7 mouse cellular contexts compared by ENCODE assay signal in the genomic region with DNA sequence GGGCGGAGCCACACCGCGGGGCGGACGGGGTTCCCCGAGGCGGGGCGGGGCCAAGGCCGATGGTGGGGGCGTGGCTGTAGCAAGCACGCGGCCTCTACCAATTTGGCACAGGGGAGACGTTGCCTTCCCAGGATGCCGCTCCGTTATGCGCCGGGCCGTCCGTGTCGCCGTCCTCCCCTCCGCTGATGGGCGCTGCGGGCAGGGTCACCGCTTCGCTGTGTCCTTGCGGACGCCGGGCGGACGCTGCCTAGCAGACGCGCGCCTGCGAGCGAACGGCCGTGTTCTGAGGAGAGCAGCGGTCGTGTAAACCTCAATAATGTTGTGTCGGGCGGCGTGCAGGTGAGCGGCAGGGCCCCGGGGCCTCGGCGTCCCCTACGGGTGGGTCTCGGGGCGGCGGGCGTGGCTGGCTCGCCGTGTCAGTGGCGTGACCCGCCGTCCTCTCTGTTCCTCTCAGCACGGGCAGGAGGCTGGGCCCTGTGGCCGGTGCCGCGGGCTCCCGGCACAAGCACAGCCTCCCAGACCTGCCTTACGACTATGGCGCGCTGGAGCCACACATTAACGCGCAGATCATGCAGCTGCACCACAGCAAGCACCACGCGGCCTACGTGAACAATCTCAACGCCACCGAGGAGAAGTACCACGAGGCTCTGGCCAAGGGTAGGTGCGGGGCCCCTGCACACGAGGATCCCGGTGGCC. TPM values are rescaled to one million over a fixed set of nuclear protein-coding genes. Genes with fewer than 3 reads are reported as not detected.
DNase-seq lines count a peak whose midpoint lies in the region; ATAC-seq and TF ChIP-seq lines count a peak whose summit lies in the region.

No protein-coding gene starts in this region.

- no peaks in the 10 kb centered on the region for H3K27me3 ChIP-seq in intestine, postnatal 0 days (replicated peaks; ENCODE audit: control insufficient read depth, insufficient read depth, low read length)
- H3K27me3 ChIP-seq in midbrain, embryonic 12.5 days, result no peaks in the 10 kb centered on the region
- no peaks in the 10 kb centered on the region for H3K27me3 ChIP-seq in small intestine, adult 2 months (ENCODE audit: control insufficient read depth, insufficient read depth, low read length)

- H3K9ac ChIP-seq in intestine, postnatal 0 days (ENCODE audit: low read depth, low read length), result peak overlapping the region; percentile 72
- H3K9ac ChIP-seq in midbrain, embryonic 12.5 days (replicated peaks), result peak overlapping the region; percentile 69

- peak; percentile 40 for TF ChIP-seq CTCF in intestine, postnatal 0 days (IDR thresholded peaks at IDR 0.05; ENCODE audit: low read depth)
- no peak for TF ChIP-seq CTCF in small intestine, adult 2 months (IDR thresholded peaks at IDR 0.05; ENCODE audit: extremely low read depth, insufficient read length, insufficient replicate concordance, low read depth, low read length)

- intact Hi-C loops in left cerebral cortex, postnatal 4 days (cut with DNase I), result no loop called here

- DNase-seq in adrenal gland, adult 8-10 months, result peak; percentile 99
- DNase-seq in embryo, embryonic 9.5 days (ENCODE audit: extremely low spot score), result peak; percentile 99
- DNase-seq in gastrocnemius, postnatal 4 days (ENCODE audit: low spot score in 2 of 2), result peak; percentile 98 to 99
- peak; percentile 99 for DNase-seq in left cerebral cortex, postnatal 4 days

- H3K36me3 ChIP-seq in intestine, postnatal 0 days (ENCODE audit: control insufficient read depth, insufficient read depth), result 0 out of 2 replicates have a peak, but pooled peaks cover 9% of the 10 kb centered on the region
- H3K36me3 ChIP-seq in midbrain, embryonic 12.5 days, result peaks cover 10% of the 10 kb centered on the region
- H3K36me3 ChIP-seq in small intestine, adult 2 months (ENCODE audit: control insufficient read depth, insufficient read depth, low read length), result peaks cover 7% of the 10 kb centered on the region

- H3K9me3 ChIP-seq in intestine, postnatal 0 days (ENCODE audit: control insufficient read depth), result no peaks in the 10 kb centered on the region
- no peaks in the 10 kb centered on the region for H3K9me3 ChIP-seq in midbrain, embryonic 12.5 days

- ATAC-seq in intestine, postnatal 0 days, result peak; percentile 97
- peak; percentile 98 for ATAC-seq in midbrain, embryonic 12.5 days (ENCODE audit: low FRiP score, low read depth)

- under 1% methylated on average over 68 of the region's 76 CpGs for WGBS in intestine, postnatal 0 days
- under 1% methylated on average over 74 of the region's 76 CpGs for WGBS in midbrain, embryonic 12.5 days
- WGBS in small intestine, adult 2 months, result under 1% methylated on average over 75 of the region's 76 CpGs

- peak; percentile 98 for TF ChIP-seq POLR2A in small intestine, adult 2 months (IDR thresholded peaks at IDR 0.05; ENCODE audit: low read depth, low read length)

- H3K4me2 ChIP-seq in intestine, postnatal 0 days (replicated peaks; ENCODE audit: low read depth), result peak overlapping the region; percentile 87
- peak overlapping the region; percentile 57 for H3K4me2 ChIP-seq in midbrain, embryonic 12.5 days (replicated peaks)

- peak overlapping the region; percentile 80 for H3K4me3 ChIP-seq in intestine, postnatal 0 days (ENCODE audit: low read depth, low read length)
- H3K4me3 ChIP-seq in midbrain, embryonic 12.5 days, result peak overlapping the region; percentile 84
- peak overlapping the region; percentile 78 for H3K4me3 ChIP-seq in small intestine, adult 2 months (ENCODE audit: low read depth, low read length)

- H3K27ac ChIP-seq in intestine, postnatal 0 days (ENCODE audit: low read depth, low read length), result peak overlapping the region; percentile 94
- peak overlapping the region; percentile 88 for H3K27ac ChIP-seq in midbrain, embryonic 12.5 days (replicated peaks)
- peak overlapping the region; percentile 89 for H3K27ac ChIP-seq in small intestine, adult 2 months (ENCODE audit: insufficient read depth, low read depth, low read length)

- H3K4me1 ChIP-seq in intestine, postnatal 0 days (replicated peaks; ENCODE audit: control insufficient read depth, insufficient read depth, low read length), result peaks cover 10% of the 10 kb centered on the region; the same call in 1 of the 2 replicates
- H3K4me1 ChIP-seq in midbrain, embryonic 12.5 days, result peaks cover 8% of the 10 kb centered on the region
- peaks cover 2% of the 10 kb centered on the region; the same call in 1 of the 2 replicates for H3K4me1 ChIP-seq in small intestine, adult 2 months (ENCODE audit: control insufficient read depth, insufficient read depth, insufficient read length, low read length)

RNA-seq across cellular contexts. Expression of gene Sod2, which starts 1.2 kb away (rescaled TPM):
- total RNA-seq in adrenal gland, adult 8-10 months (2022), result 100 to 1,000 TPM; 251 to 373 (median 320) TPM
- 100 to 1,000 TPM; 184 to 217 TPM for total RNA-seq in gastrocnemius, postnatal 4 days (2021)
- 125 and 138 TPM in 2 replicates for polyA plus RNA-seq in intestine, postnatal 0 days (2015; fragmentation: Nextera tagmentation; extraction: Ambion mirVana)
- 100 to 1,000 TPM; 158 TPM for total RNA-seq in left cerebral cortex, postnatal 4 days (2021)
- 98.8 and 110 TPM in 2 replicates for polyA plus RNA-seq in midbrain, embryonic 12.5 days (2016; fragmentation: Nextera tagmentation; extraction: Ambion mirVana)
- 511 and 521 TPM in 2 replicates for polyA plus RNA-seq in small intestine, adult 2 months (2012; rRNA removed)

RNA-seq across cellular contexts. Expression of gene Wtap, which starts 13.9 kb away (rescaled TPM):
- total RNA-seq in adrenal gland, adult 8-10 months (2022), result 10 to 100 TPM; 56.8 to 69.3 (median 63.1) TPM
- 10 to 100 TPM; 51.2 to 58.4 TPM for total RNA-seq in gastrocnemius, postnatal 4 days (2021)
- polyA plus RNA-seq in intestine, postnatal 0 days (2015; fragmentation: Nextera tagmentation; extraction: Ambion mirVana), result 86.8 and 87.2 TPM in 2 replicates
- total RNA-seq in left cerebral cortex, postnatal 4 days (2021), result 100 to 1,000 TPM in 1 of 2 experiments, 10 to 100 TPM in 1; 95.1 to 103 TPM
- 118 and 132 TPM in 2 replicates for polyA plus RNA-seq in midbrain, embryonic 12.5 days (2016; fragmentation: Nextera tagmentation; extraction: Ambion mirVana)
- 4.5 and 11.0 TPM in 2 replicates for polyA plus RNA-seq in small intestine, adult 2 months (2012; rRNA removed)

RNA-seq across cellular contexts. Expression of gene Gpr31b, which starts 44.2 kb away (rescaled TPM):
- under 1 TPM in 3 of 4 experiments, not detected in 1; 0.51 to 0.92 (median 0.63) TPM for total RNA-seq in adrenal gland, adult 8-10 months (2022)
- not detected for total RNA-seq in gastrocnemius, postnatal 4 days (2021)
- 0.13 TPM in 1 of 2 replicates, not detected in the other for polyA plus RNA-seq in intestine, postnatal 0 days (2015; fragmentation: Nextera tagmentation; extraction: Ambion mirVana)
- total RNA-seq in left cerebral cortex, postnatal 4 days (2021), result under 1 TPM; 0.34 to 0.64 TPM
- polyA plus RNA-seq in midbrain, embryonic 12.5 days (2016; fragmentation: Nextera tagmentation; extraction: Ambion mirVana), result not detected in 2 replicates
- 0.76 and 1.1 TPM in 2 replicates for polyA plus RNA-seq in small intestine, adult 2 months (2012; rRNA removed)

RNA-seq across cellular contexts. Expression of gene Acat2, which starts 47.3 kb away (rescaled TPM):
- total RNA-seq in adrenal gland, adult 8-10 months (2022), result 10 to 100 TPM; 70.0 to 86.0 (median 80.9) TPM
- total RNA-seq in gastrocnemius, postnatal 4 days (2021), result 10 to 100 TPM; 23.3 to 26.6 TPM
- 62.7 and 69.3 TPM in 2 replicates for polyA plus RNA-seq in intestine, postnatal 0 days (2015; fragmentation: Nextera tagmentation; extraction: Ambion mirVana)
- total RNA-seq in left cerebral cortex, postnatal 4 days (2021), result 100 to 1,000 TPM; 212 to 235 TPM
- 393 and 402 TPM in 2 replicates for polyA plus RNA-seq in midbrain, embryonic 12.5 days (2016; fragmentation: Nextera tagmentation; extraction: Ambion mirVana)
- 5.3 and 7.9 TPM in 2 replicates for polyA plus RNA-seq in small intestine, adult 2 months (2012; rRNA removed)

RNA-seq across cellular contexts. Expression of gene Tcp10b, which starts 53.0 kb away (rescaled TPM):
- total RNA-seq in adrenal gland, adult 8-10 months (2022), result 1 to 10 TPM in 2 of 4 experiments, under 1 TPM in 2; 0.61 to 2.7 (median 1.1) TPM
- under 1 TPM; 0.37 to 0.39 TPM for total RNA-seq in gastrocnemius, postnatal 4 days (2021)
- 0.07 and 0.10 TPM in 2 replicates for polyA plus RNA-seq in intestine, postnatal 0 days (2015; fragmentation: Nextera tagmentation; extraction: Ambion mirVana)
- under 1 TPM; 0.42 to 0.60 TPM for total RNA-seq in left cerebral cortex, postnatal 4 days (2021)
- not detected in 2 replicates for polyA plus RNA-seq in midbrain, embryonic 12.5 days (2016; fragmentation: Nextera tagmentation; extraction: Ambion mirVana)
- polyA plus RNA-seq in small intestine, adult 2 months (2012; rRNA removed), result not detected in 2 replicates

Comparison
In these comparisons a context has a peak if more than half of its experiments do, and no peak if none do; other contexts are left out.
1. Peak in every context shown above with its lines: DNase-seq, ATAC-seq, H3K4me3 ChIP-seq and H3K27ac ChIP-seq.